Mouse (Mus musculus) thymus, adult 2 months (tissue): Measurements from ENCODE around the gene Zfp819.

ENCODE experiments used
- CTCF ChIP-seq: fragments of 200-500 bp; IDR thresholded peaks from 2 replicates; pipeline ENCODE4 v1.5.1; 2012; ENCODE audit warnings: mild to moderate bottlenecking, control low read depth, low read length, moderate library complexity, borderline replicate concordance; ENCODE audit not compliant: control insufficient read depth, poor library complexity, insufficient read depth; ENCODE audit errors: extremely low read depth
- POLR2A ChIP-seq: fragments of 200-500 bp; IDR thresholded peaks from 2 replicates; pipeline ENCODE4 v1.6.1; 2012; ENCODE audit warnings: mild to moderate bottlenecking, low read length, control low read depth, moderate library complexity; ENCODE audit not compliant: control insufficient read depth, poor library complexity, insufficient read depth; ENCODE audit errors: extremely low read depth

DNA sequence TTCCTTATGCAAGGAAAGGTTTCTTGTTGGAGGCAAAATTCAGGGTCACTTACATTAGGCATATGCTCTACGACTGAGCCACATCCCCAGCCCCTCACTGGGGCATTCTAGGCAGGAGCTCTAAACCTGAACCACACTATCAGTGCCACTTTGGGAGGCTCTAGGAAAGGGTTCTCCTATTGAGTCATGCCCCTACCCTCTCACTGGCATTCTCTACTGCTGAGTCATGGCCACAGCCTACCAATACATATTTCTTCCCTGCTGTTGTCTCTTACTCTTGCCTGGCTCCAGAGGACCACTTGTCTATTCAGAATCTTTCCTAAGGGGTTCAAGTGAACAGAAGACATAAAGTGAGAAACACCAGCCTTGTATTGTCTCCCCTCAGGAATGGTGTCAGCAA is 55.8 kb downstream of the Zfp819 start:
- TF ChIP-seq CTCF (no peak), POLR2A (no peak)
